Mouse (Mus musculus) WW6 (cell line): ENCODE results near the gene Fam219a.

Experiments used
- DNase-seq: peaks from one replicate; pipeline ENCODE4 v3.0.0-alpha.2; 2013; ENCODE audit warnings: low read depth, low spot score

The Fam219a gene

GRCm38 (mm10) chr4:41554994-41555663, 14.2 kb downstream of the Fam219a start:
- no peak for DNase-seq

- no peak for DNase-seq
These were observed 16.2 kb downstream of the Fam219a start for GRCm38 (mm10) chr4:41553116-41553515.

- no peak for DNase-seq
These were observed 16.8 kb downstream of the Fam219a start for GRCm38 (mm10) chr4:41552529-41552928.

- no peak for DNase-seq
These were observed 22.3 kb downstream of the Fam219a start for GRCm38 (mm10) chr4:41547086-41547485.

- DNase-seq, result no peak
These were observed 23.4 kb downstream of the Fam219a start for GRCm38 (mm10) chr4:41545985-41546384.

GRCm38 (mm10) chr4:41542136-41542535, 27.2 kb downstream of the Fam219a start:
- DNase-seq, result no peak

GRCm38 (mm10) chr4:41534866-41535265, 34.5 kb downstream of the Fam219a start:
- no peak for DNase-seq

- DNase-seq, result no peak
These were observed 36.9 kb downstream of the Fam219a start for GRCm38 (mm10) chr4:41532420-41532819.

- DNase-seq, result no peak
These were observed 41.3 kb downstream of the Fam219a start for GRCm38 (mm10) chr4:41527996-41528395.

- DNase-seq, result no peak
These were observed 42.3 kb downstream of the Fam219a start for GRCm38 (mm10) chr4:41527076-41527475.

- DNase-seq, result no peak
These were observed 42.8 kb downstream of the Fam219a start for GRCm38 (mm10) chr4:41526553-41526952.

- no peak for DNase-seq
These were observed 44.5 kb downstream of the Fam219a start for GRCm38 (mm10) chr4:41524829-41525228.

GRCm38 (mm10) chr4:41523839-41524238, 45.5 kb downstream of the Fam219a start:
- DNase-seq, result no peak

GRCm38 (mm10) chr4:41522788-41523187, 46.5 kb downstream of the Fam219a start:
- DNase-seq, result no peak

- no peak for DNase-seq
These were observed 47.2 kb downstream of the Fam219a start for GRCm38 (mm10) chr4:41522136-41522535.

GRCm38 (mm10) chr4:41520641-41521040, 48.7 kb downstream of the Fam219a start:
- no peak for DNase-seq

- DNase-seq, result no peak
These were observed 50.1 kb downstream of the Fam219a start for GRCm38 (mm10) chr4:41519195-41519594.

GRCm38 (mm10) chr4:41518349-41518748, 51.0 kb downstream of the Fam219a start:
- DNase-seq, result no peak

GRCm38 (mm10) chr4:41517233-41517632, 52.1 kb downstream of the Fam219a start, which contains the start of gene 1110017D15Rik:
Gene 1110017D15Rik (minus strand): TSS chr4:41517333.
- no peak for DNase-seq

- DNase-seq, result no peak
These were observed 55.6 kb downstream of the Fam219a start for GRCm38 (mm10) chr4:41513714-41514113.

- no peak for DNase-seq
These were observed 56.0 kb downstream of the Fam219a start for GRCm38 (mm10) chr4:41513309-41513708.

GRCm38 (mm10) chr4:41507998-41508397, 61.3 kb downstream of the Fam219a start:
- DNase-seq, result no peak

GRCm38 (mm10) chr4:41507326-41507924, 61.9 kb downstream of the Fam219a start:
- no peak for DNase-seq
